Mouse (Mus musculus) adrenal gland (tissue): ENCODE measurements around the gene Cnn3.

Source experiments
- intact Hi-C: fragments of 180-260 bp; cut with DNase I; formaldehyde crosslinking; loops from one replicate; pipeline ENCODE4 v1.15.1; 2025

Gene Cnn3

DNA sequence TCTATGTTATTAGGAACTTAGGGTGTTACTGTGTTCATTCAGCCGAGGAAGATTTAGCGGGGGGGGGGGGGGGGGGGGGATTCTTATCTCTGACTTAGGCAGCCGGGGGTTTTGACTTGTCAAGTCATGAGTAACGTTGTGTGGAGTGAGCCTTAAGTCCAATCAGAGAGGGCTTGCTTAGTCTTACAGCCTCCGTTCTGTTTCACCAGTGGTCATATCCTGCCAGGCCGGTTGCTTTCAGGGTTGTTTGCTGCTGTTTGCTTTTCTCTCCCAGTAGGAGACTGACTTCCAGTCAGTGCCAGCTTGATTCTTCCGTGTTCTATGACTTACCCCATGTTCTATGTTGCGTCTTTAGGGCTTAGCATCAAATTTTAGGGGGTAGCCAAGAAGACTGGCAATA is 20.2 kb downstream of the Cnn3 start:
- intact Hi-C loops = no loop called here

DNA sequence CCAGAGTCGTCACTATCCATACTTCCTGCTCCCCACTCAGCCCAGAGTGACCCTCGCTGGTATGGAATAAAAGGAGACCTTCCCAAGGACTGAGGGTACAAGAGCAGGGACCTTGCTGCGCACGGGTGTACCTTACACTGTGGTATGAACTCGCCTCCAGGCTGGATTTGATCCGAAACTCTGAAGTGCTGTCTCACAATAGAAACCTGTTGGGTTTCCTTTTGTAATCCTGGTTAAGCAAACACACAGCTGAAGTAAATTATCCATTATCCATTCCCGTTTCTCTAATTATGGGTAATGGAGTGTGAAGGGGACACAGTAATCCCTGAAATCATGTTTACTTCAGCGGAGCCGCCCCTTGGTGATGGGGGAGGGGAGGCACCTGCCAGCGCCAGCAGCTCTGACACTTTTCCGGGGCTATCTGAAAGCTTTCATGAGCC is 21.8 kb downstream of the Cnn3 start:
- intact Hi-C loops = no loop called here

DNA sequence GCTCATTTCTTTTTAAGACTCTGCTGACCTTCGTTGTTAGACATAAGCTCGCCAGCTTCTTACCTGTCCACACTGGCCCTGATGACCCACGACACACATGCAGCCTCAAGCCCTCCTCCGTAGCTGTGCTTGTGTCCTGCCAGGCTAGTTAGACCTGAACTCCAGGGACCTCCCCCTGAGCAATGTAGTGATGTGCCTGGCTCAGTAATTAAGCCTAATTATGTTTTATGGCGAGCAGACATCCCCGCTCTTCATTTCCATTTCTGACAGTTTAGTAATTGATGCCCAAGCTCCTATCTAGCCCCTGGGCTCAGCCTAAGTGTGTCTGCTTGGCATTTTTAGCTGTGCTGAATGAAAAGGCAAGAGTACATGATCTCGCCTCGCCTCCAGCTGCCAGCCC is 22.3 kb downstream of the Cnn3 start:
- intact Hi-C loops = no loop called here

DNA sequence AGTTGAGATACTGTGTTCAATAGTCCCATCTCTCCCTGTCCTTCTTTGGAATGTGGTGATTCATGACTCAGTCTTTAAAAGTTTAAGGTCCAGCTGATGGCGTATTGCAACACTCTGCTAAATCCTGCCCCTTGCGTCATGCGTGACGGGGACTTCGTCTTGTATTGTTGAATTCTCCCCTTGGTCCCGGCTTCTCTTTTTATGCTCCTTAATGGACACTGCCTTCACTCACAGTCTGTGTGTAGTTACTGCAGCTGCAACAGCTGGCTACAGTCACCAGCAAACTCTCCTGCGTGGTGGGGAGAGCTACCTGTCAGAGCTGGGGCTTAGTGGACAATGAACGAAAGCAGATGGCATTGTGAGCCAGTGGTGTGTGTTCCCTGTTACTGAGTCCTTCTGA is 23.2 kb downstream of the Cnn3 start:
- intact Hi-C loops = no loop called here

DNA sequence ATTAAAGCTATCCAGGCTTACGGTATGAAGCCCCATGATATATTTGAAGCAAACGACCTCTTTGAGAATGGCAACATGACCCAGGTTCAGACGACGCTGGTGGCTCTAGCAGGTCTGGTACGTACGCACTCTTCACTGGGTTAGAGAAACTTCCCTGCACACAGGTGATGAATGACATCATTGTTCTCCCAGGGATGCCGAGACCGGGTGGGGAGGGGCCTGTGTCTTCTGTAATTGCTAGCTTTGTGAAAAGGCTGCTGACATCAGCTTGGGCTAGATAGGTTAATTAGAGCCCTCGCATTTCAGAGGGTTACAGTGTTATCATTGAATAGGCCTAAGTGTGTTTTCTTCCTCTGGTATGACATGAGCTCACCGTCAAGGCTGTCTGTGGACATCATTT is 25.1 kb downstream of the Cnn3 start:
- intact Hi-C loops = no loop called here

DNA sequence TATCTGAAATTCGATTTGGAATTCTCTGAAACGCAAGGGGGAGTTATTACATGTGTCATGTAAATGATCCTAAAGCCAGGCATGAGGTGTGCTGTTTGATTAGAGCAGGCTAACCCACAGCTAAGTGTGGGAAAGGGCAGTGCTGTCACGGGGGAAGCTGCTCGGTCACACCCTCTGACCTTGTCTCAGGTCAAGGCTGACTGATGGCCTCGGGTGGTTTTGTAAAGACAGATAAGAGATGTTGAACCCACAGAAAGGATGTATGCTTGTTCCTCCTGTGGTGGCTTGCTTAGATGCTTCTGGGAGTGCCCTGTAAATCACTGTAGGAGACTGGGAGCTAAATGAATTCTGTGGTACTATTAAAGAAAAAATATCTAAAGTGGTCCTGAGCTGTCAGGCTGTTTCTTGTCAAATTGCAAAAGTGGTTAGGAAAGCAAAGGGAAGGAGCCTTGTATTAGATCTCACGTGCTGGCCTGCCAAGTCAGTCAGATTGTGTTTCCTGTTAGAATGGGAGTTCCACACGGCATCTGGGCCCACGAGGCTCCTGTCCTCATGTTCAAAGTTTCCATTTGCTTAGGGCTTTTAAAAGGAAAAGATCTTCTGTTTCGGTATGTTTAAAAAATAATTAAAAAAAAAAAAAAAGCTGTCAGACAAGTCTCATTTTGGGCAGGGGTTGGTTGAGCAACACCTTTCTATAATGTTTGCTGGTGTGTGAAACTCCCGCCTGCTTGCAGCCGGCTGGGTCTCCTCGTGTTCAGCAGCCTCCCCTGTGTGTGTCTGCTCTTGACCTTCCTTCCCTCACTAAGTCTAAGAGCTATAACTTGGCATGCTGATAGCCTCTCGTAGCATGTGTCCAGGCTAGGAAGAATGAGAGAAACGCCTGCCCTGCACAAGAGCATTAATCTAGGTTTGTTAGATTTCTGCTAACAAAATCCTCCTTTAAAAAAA is 32.5 kb downstream of the Cnn3 start:
- intact Hi-C loops = no loop called here

DNA sequence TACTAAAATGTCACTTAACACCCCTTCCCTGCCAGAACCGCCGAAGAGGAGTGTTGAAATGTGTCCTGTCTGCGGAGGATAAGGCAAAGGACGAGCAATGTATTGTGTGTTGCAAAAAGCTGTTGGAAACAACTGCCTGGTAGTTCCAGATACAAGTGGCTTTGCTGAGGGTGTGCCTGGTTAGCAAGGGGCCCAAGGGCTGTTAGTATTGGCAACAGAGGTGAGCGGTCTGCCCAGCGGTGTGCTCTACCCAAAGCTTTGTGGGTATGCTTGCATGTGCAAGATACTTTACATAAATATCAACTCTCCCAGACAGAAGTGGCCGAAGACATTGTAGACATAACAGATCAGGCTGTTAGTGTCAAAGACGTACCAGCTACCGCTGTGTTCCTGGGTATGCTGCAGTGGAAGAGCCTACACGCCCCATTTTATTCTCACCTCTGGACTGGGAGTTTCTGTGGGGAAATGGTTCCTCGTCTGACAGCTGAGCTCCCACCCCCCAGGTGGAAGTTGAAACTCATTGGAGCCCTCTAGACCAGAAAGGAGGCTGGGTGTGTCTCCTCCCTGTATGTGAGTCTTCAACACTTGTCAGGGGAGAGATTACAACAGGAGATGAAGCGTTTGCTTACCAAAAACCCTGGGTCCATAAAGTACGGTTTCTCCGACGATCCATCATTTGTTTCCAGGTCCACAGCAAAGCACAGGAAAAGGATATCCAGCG is 34.3 kb downstream of the Cnn3 start:
- intact Hi-C loops = no loop called here

DNA sequence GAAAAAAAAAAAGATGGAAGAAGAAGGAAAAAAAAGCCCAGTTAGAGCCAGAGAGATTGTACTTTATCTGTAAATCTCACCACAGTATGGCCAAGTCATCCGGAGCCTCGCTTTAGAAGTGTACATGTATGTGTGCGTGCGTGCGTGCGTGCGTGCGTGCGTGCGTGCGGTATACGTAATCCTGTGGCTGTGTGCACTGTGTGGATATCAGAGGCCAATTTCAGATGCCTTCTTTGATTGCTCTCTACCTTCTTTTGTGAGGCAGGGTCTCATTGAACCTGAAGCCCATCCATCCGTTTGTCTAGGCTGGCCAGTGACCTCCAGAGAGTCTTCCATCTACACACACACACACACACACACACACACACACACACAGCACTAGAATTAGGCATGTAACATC is 35.2 kb downstream of the Cnn3 start:
- intact Hi-C loops = no loop called here

DNA sequence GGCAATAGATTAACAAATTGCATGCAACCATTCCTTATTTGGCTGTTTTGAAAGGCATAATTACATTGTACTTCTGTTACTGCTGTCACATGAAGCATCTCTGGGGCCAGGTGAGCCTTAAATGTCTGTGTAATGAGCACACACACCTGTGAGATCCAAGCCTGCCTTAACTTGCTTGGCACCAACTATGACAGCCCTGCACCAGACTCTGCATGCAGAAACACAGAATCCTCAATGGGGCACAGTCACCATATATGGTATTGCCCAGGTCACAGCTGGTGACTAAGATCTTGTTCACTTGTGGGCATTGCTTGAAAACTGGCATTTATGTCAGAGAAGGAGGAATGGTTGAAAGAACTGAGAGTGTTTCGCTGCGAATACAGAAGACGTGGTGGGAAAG is 36.5 kb downstream of the Cnn3 start:
- intact Hi-C loops = no loop called here

DNA sequence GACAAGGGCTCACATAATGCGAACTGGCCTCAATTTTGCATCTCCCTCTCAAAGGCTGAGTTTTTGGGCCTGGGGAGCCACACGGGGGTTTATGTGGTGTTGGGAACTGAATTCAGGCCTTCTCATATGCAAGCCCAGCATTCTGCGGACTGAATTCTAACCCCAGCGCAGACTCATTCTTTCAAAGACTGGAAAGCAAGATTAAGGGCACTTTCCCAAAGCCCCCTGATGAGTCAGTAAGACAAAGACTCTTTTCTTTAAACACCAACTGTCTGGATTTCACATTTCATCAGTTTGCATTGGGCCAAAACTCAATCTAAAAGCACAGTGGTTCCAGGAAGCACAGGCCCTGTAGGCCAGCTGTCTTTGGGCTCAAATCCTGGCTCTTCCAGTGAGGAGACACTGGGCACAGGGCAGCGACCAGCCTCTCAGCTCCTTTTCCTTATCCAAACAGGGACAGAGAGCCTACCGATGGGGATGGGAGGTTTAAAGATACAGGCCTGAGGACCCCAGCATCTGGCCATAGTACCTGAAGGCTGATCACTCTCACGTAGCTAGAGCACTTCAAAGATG is 38.5 kb downstream of the Cnn3 start:
- intact Hi-C loops = no loop called here

DNA sequence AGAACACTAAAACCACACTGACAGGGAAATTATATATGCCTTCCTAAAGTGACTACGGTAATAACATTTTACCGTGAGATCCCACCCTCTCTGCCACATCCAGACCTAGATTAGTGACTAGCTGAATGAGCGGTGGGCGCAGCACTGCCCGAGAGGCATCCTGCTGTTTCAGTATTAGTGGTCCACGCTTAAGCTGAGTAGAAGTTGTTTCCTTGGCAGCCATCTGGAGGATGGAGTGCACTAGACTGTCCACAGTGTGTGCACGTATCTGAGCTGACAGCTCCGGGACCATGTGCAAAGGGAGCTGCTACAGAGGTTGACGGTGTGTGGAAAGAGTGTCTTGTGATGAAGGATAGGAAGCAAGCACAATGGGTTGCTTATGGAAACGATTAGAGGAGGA is 39.5 kb downstream of the Cnn3 start:
- intact Hi-C loops = no loop called here

DNA sequence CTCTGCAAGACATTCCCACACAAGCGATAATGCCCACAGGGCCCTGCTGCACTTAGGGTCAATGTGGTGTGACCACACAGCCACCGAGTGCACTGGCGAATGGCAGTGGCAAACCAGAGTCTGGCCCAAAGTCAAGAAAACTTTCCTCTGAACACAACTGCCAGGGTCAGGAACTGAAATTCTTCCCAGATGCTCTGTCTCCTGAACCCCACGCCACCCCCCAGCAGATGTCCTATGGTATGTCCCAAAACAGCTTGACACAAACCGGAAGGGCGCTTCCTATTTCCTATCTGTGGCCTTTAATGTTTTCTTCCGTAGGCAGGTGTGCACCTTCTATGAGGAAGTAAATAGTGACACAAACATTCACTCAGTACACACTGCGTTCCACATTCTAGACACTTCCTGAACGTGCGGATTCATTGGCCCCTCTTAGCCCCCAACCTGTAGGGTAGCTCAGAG is 40.8 kb downstream of the Cnn3 start:
- intact Hi-C loops = no loop called here

DNA sequence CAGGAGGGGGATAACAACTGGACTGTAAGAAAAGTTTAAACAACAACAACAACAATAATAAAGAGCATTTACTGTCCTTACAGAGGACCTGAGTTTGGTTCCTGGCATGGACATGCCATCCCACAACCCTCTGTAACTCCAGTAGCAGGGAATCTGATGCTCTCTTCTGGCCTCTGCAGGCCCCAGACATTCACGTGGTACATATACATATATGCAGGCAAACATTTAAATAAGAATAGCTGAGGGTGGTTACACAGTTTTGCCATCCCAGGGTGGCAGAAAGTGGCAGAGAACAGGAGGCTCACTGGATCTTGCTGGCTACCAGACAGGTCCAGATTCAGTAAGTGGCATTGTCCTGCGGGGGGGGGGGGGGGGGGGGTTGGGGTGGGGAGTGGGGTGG is 41.8 kb downstream of the Cnn3 start:
- intact Hi-C loops = no loop called here

DNA sequence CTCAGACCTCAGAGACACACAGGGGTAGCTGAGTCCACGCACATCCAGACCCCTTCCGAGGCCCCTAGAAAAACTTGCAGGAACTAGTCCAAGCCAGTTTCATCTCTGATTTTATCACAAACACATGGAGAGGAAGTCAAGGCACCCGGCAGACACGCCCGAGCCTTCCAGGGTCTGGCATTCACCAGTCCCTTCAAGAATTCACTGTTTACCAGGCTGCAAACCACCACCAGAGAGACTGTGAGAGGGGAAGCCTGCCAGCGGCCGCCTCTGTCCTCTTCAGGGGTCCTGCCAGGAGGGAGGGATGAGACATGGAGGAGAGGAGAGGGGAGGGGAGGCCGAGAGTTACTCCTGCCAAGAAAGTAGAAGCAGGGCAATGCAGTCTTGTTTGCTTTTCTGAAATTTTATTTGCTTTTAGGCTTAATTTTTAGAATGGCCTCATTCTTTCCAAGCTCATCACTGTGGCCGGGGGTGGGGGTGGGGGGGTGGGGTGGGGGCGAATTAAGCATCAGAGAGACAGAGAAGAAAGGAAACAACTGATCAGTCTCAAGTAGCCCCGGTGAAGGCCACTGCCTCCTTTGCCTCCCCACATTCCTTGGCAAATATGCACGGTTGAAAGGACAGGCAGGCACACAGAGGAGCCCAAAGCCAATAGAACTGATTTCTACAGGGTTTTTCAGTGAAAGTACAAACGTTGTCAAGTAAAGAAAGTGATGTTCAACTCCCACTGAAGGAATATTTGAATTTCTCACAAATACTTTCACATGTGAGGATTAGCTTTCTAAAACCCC is 43.1 kb downstream of the Cnn3 start:
- intact Hi-C loops = no loop called here

DNA sequence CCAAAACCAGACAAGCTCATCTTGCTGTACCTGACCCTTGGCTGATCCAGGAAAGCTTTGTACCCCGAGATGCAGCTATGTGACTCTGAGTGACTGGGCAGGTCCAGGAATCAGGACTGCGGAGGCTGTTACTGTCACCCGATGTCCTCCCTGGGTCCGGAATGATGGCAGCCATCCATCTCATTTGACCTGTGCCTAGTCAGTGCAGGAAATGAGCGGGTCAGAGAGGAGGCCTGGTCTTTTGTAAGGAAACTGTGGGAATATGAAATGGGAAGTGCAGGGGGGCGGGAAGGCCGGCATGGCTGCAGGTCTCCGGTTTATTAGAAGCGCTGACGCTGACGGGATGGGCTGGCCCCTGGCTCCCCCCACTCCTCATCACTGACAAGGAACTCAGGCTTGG is 45.4 kb downstream of the Cnn3 start:
- intact Hi-C loops = no loop called here

DNA sequence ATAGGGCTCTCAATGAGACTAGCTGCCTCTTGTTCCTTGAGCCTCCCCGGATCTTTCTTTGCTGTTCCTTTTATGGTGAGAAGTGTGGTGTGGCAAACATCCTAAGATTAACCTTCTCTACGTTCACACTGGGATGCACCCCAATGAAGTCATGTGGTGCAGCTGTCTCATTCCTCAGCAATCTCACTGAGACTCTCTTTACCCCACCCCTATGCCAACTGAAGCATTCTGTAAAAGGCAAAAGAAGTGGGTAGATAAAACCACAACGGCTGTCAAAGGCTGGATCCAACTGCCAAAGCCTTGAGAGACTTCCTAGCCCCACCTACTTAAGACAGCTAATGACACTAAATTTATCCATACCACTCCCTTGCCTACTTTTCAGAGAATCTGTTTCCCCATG is 48.4 kb downstream of the Cnn3 start:
- intact Hi-C loops = no loop called here

DNA sequence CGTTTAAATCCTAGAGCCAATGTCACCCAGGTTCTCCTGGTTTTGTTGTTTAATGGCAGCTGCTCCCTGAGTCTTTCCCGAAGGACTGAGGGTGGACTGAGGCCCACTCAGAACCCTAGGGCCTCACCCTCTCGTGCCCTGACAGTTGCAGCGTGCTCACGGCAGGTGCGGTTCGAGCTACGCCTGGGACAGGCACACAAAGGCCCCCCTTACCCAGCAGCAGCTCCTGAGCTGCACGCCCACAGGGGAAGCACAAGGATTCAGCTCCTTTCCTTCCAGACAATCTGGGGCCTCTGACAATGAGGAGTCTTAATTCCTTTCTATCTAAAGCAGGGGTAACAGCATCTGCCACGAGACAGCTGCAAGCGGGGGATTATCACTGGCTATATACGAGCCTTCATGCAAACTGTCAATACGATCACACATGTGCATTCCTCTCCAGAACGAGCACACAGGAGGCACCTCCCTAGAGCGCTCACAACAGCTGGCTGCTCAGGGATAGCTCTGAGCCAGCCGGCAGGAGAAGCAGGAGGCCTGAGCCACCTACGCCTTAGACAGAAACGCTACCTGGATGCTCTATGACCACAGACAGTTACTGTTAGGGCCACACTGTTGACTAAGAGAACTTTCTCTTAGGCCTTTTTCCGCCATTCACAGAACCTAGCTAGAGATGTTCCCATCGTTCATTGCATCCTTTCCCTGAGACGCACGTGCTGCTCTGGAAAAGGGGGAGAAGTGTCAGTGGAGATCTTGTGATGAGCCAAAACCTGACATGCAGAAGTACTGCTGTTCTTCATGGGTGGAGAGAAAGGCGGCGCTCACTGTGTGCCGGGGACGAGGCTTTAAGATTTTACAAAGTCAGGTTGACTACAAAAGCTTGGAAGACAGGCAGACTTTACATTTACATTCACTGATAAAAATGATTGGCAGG is 54.0 kb downstream of the Cnn3 start:
- intact Hi-C loops = no loop called here

DNA sequence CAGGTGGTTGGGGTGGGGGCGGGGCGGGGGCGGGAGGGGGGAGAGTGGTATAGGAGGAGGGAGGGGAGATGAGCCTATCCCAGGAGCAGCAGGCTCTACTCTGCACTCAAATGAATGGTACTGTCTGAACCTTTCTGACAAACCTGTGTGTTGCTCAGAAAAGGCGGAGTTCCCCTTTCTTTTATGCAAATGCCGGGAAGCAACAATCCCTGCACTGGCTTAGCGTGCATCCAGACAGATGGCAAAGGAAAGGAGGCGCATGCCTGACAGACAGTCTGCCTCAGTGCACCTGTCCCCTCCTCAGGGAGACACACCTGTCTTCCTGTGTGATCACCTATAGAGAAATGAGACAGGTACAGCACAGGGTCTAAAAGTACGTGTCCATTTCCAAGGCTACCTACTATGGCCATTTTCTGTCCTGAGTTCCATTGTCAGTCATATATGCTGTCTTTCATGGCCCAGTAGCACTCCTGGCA is 54.7 kb downstream of the Cnn3 start:
- intact Hi-C loops = no loop called here

DNA sequence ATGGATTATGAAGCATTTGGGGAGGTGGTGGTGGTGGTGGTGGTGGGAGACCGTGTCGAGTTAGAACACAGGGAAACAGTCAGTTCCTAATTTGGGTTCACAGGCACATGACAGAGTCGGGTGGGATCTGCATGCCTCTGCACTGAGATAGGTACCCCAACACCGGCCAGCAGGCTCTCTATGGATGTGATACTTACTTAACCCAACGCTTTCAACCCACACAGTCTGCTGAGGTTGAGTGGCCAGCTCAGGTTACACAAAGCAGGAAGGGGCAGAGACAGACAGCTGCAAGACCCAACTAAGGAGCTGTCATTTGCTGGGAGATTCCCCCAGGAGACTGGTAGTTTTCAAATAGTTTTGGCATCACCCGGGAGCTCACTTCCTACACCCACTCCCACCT is 55.3 kb downstream of the Cnn3 start:
- intact Hi-C loops = no loop called here
